Mouse (Mus musculus) liver, embryonic 15.5 days (tissue): Measurements from ENCODE around the gene Bphl. TPM values are rescaled to one million over a fixed set of nuclear protein-coding genes. Genes with fewer than 3 reads are reported as not detected.
A peak's percentile ranks its signal among the peaks of the same experiment; 100 is the strongest.

Experiments used
- ATAC-seq: fragments of 200-750 bp; cut with Nextera tagmentation; 2 replicates; pipeline ENCODE4 v1.8.0; 2017; ENCODE audit warnings: moderate number of reproducible peaks, mild to moderate bottlenecking, moderate library complexity; ENCODE audit not compliant: insufficient read depth
- H3K27ac ChIP-seq: fragments of 300-500 bp; sonication (generic); replicated peaks from 2 replicates; pipeline ENCODE4 v1.5.1; 2015; ENCODE audit warnings: mild to moderate bottlenecking, inconsistent platforms
- H3K27me3 ChIP-seq: fragments of 300-500 bp; sonication (generic); 2 replicates; pipeline ENCODE4 v1.6.1; 2015; ENCODE audit warnings: mild to moderate bottlenecking, inconsistent platforms
- H3K36me3 ChIP-seq: fragments of 300-500 bp; sonication (generic); replicated peaks from 2 replicates; pipeline ENCODE4 v1.6.1; 2015; ENCODE audit warnings: moderate library complexity, mild to moderate bottlenecking, inconsistent platforms
- H3K4me1 ChIP-seq: fragments of 300-500 bp; sonication (generic); replicated peaks from 2 replicates; pipeline ENCODE4 v1.6.1; 2015; ENCODE audit warnings: inconsistent platforms
- H3K4me2 ChIP-seq: fragments of 300-500 bp; sonication (generic); 2 replicates; pipeline ENCODE4 v1.6.1; 2015; ENCODE audit warnings: moderate library complexity, mild to moderate bottlenecking, inconsistent platforms
- H3K4me3 ChIP-seq: fragments of 300-500 bp; sonication (generic); replicated peaks from 2 replicates; pipeline ENCODE4 v1.5.1; 2015; ENCODE audit warnings: mild to moderate bottlenecking, inconsistent platforms
- H3K9ac ChIP-seq: fragments of 300-500 bp; sonication (generic); 2 replicates; pipeline ENCODE4 v1.6.1; 2015; ENCODE audit warnings: moderate library complexity, mild to moderate bottlenecking, inconsistent platforms
- H3K9me3 ChIP-seq: fragments of 300-500 bp; sonication (generic); replicated peaks from 2 replicates; pipeline ENCODE4 v1.6.1; 2016; ENCODE audit warnings: inconsistent platforms
- WGBS: fragments of 180-500 bp; shearing (Covaris S2); methylation state at CpG from one replicate; pipeline ENCODE4 v1.1.7; 2015; ENCODE audit warnings: mixed read lengths; ENCODE audit not compliant: insufficient replicate concordance; 5-methylcytosine and 5-hydroxymethylcytosine counted together
- polyA plus RNA-seq: library from polyadenylated mRNA; unstranded; fragments of >200 nt; fragmentation: Nextera tagmentation; extraction: Ambion mirVana; gene quantifications from 2 replicates; pipeline ENCODE4 v1.2.1, GENCODE M21; 2015

Gene Bphl
- polyA plus RNA-seq, 1 experiment from 2014 or later: 49.2 TPM

DNA sequence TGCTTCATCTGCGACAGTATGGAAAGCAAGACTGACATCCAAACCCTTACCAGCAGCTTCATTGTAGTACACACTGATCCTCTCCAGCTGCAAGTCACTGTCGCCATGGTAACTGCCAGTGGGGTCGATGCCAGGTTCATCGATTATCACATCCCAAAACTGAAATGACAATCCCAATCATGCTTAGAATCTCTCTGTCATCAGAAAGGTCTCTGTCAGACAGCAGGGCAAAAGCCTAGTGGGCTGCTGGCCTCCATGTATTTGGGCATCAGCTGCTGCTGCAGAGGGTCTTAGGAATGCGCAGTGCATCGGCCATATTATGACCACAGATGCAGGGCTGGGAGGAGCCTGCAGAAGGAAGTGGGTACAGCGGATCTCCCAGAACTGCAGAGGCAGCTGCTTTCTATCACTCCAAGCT, 51.5 kb downstream of the Bphl start:
- H3K4me3 ChIP-seq: no peak overlapping the region
- no peaks in the 10 kb centered on the region for H3K27me3 ChIP-seq
- H3K4me1 ChIP-seq: no peaks in the 10 kb centered on the region
- no peak overlapping the region for H3K9ac ChIP-seq
- no peaks in the 10 kb centered on the region for H3K36me3 ChIP-seq
- no peak overlapping the region for H3K27ac ChIP-seq
- no peak for ATAC-seq
- WGBS: 34% methylated on average over 7 of the region's 7 CpGs
- no peaks in the 10 kb centered on the region for H3K9me3 ChIP-seq
- H3K4me2 ChIP-seq: no peak overlapping the region; the same call in 1 of the 2 replicates

DNA sequence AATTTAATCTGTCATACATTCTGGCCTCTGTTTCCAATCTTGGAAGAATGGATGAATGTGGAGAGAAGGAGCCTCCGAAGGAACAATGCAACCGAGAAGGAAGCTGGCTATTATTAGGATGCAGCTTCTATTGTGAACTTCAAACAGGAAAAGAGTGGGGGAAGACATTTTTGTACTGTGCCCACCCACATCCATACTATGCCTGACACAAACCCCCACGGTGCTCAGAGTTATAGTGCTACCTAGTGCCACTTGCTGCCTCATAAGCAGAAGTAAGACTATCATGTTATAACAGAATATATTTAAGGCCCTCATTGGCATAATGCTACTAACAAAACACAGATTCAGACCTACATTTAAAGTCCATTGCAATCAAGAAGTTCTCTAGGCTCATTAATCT, 52.0 kb downstream of the Bphl start:
- Histone ChIP-seq H3K4me1 (no peaks in the 10 kb centered on the region), H3K9ac (no peak overlapping the region), H3K27me3 (no peaks in the 10 kb centered on the region), H3K4me3 (no peak overlapping the region), H3K36me3 (no peaks in the 10 kb centered on the region), H3K27ac (no peak overlapping the region), H3K4me2 (no peak overlapping the region; the same call in 1 of the 2 replicates), H3K9me3 (no peaks in the 10 kb centered on the region)
- no peak for ATAC-seq
- WGBS: 9% methylated on average over 3 of the region's 3 CpGs

DNA sequence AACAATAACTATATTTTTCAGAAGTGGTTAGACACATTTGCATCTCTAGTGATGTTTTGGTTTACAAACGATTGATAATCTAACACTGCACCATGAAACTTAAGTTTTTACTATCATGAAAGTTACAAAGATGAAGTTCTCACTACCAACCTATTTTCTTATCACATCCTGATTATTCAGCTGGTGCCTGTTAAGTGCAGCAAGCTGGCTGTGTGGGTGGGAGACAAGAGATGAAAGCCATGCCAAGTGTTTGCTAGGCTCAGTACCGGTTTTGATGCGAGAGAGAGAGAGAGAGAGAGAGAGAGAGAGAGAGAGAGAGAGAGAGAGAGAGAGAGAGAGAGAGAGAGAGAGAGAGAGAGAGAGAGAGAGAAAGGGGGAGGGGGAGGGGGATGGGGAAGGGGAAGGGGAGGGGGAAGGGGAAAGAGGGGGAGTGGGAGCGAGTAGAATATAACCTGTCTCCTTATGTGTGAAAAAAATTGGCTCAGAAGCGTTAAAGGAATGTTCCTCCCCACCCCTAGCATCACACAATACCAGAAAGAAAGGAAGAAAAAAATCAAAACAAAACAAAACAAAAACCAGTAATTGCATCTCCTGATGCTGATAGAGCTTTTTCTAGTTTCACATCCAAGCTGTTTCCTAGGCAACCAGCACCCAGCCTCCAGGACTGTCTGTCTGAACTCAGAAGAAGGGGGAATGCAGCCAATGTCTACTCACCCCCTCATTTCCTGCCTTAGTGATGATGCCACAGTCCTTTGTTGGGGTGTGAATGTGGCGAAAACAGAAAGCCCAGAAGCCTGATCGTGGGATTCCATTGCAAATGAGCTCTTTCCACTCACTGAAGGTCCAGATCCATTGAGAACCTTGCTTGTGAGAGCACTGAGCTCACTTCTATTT, 58.4 kb downstream of the Bphl start:
- 40% methylated on average over 7 of the region's 7 CpGs for WGBS
- no peak overlapping the region for H3K4me2 ChIP-seq
- no peak overlapping the region for H3K27ac ChIP-seq

DNA sequence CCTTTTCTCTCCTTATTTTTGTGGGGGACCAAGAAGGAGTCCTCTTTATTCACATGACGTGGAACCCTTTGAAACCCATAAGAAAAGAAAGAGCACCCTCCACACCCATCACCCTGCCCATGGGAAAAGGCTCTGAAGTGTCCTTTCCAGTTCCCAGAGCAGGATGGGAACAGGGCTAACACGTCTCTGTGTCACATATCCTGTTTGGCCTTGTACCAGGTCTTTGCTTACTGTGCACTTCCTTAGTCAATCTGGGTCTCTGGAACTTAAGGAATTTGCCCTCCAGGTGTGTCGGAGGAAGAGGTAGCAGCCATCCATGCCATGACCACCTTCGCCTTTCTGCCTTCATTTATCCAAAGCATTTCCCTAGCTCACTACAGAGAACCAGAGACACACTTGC, 59.1 kb downstream of the Bphl start:
- Histone ChIP-seq H3K4me3 (no peak overlapping the region), H3K27ac (no peak overlapping the region), H3K4me1 (peaks cover 14% of the 10 kb centered on the region), H3K27me3 (no peaks in the 10 kb centered on the region), H3K9ac (no peak overlapping the region), H3K36me3 (no peaks in the 10 kb centered on the region), H3K4me2 (no peak overlapping the region), H3K9me3 (no peaks in the 10 kb centered on the region)
- no peak for ATAC-seq
- 54% methylated on average over 4 of the region's 4 CpGs for WGBS

More for the DNA sequence above, 58.4 kb downstream of the Bphl start:
- Histone ChIP-seq H3K27me3 (no peaks in the 10 kb centered on the region), H3K9ac (no peak overlapping the region), H3K36me3 (no peaks in the 10 kb centered on the region), H3K4me3 (no peak overlapping the region), H3K4me1 (peaks cover 9% of the 10 kb centered on the region), H3K9me3 (no peaks in the 10 kb centered on the region)
- ATAC-seq: no peak

DNA sequence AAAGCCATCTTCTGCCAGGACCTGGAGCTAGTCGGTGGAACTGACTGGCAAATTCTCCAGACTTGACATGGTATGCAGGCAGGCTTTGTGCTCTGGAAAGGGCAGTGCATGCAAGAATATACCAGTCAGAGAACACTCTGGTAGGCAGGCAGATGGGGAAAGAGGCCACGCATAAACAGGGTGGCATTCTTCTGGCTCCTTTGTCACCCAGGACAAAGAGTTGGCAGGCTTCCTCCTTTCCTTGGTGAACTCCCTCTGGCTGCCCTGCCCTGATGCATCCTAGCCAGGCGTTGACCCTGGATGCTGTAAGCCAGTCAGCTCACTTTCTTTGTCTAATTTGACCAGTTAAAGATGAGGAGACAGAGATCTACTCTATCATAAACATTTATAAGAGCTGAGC, 59.7 kb downstream of the Bphl start:
- Histone ChIP-seq H3K4me1 (peaks cover 21% of the 10 kb centered on the region), H3K9me3 (no peaks in the 10 kb centered on the region), H3K27ac (no peak overlapping the region), H3K27me3 (no peaks in the 10 kb centered on the region), H3K4me3 (no peak overlapping the region), H3K36me3 (no peaks in the 10 kb centered on the region), H3K4me2 (no peak overlapping the region), H3K9ac (no peak overlapping the region)
- ATAC-seq: no peak
- 69% methylated on average over 3 of the region's 3 CpGs for WGBS

DNA sequence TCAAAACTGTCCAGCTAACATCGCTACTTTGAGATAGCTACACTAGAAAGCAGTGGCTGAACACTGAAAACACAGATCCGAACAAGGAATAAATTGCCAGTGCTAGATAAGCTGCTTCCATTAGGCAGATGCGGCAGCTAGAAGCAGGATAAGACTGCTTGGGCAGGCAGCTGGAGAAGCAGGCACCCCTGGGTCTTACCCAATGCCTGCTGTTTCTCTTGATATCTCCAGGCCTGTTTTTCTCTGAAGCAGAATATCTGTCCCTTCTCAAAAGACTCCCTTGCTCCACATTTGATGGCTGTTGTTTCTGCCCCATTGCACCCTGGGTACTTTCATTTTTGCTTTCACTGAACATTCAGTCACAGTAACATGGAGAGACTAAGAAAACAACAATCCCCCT, 63.3 kb downstream of the Bphl start:
- Histone ChIP-seq H3K27ac (peak overlapping the region; percentile 80), H3K36me3 (no peaks in the 10 kb centered on the region), H3K4me2 (peak overlapping the region; percentile 52), H3K9me3 (no peaks in the 10 kb centered on the region), H3K27me3 (no peaks in the 10 kb centered on the region), H3K9ac (peak overlapping the region; percentile 39; the same call in 1 of the 2 replicates), H3K4me1 (peaks cover 22% of the 10 kb centered on the region), H3K4me3 (peak overlapping the region; percentile 19; the same call in 1 of the 2 replicates)
- peak; percentile 88 for ATAC-seq
- WGBS: 9% methylated on average over 3 of the region's 3 CpGs

DNA sequence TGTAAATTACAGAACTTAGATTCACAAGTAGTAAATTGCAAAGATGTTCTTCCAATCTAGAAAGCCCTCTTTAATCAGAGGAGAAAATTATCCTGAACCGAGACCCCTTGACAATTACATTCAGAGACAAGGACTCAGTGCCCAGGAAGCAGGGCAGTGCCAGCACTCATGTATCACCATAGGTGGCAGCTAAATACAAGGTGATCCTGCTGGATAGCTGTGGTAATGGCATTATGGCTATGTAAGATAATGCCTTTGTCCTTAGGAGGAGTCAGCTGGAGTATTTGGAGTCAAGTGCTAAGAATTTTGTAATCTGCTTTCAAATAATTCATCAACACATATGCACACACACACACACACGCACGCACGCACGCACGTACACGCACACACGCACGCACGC, 63.9 kb downstream of the Bphl start:
- Histone ChIP-seq H3K9ac (no peak overlapping the region), H3K4me2 (peak overlapping the region; percentile 52), H3K4me1 (peaks cover 22% of the 10 kb centered on the region), H3K9me3 (no peaks in the 10 kb centered on the region), H3K4me3 (peak overlapping the region; percentile 19; the same call in 1 of the 2 replicates), H3K36me3 (no peaks in the 10 kb centered on the region), H3K27me3 (no peaks in the 10 kb centered on the region), H3K27ac (peak overlapping the region; percentile 80)
- 83% methylated on average over 10 of the region's 10 CpGs for WGBS
- peak; percentile 74 for ATAC-seq

DNA sequence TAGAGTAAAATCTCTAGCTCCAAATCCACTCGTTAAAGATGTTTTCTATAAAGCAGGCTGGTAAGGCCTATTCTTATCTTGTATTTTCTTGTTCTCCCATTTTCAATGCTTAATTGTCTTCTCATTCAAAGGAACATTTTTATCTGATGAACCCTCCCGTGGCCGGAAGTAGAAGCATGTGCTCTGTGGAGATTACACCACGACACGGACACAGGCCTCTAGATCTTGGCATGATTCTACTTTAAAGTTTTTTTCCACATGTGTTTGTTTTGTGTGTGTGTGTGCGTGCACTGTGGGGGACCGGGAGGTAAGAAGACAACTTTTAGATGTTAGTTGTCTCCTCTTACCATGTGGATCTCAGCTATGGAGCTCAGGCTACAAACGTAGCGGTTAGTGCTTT, 64.5 kb downstream of the Bphl start:
- 34% methylated on average over 9 of the region's 9 CpGs for WGBS

DNA sequence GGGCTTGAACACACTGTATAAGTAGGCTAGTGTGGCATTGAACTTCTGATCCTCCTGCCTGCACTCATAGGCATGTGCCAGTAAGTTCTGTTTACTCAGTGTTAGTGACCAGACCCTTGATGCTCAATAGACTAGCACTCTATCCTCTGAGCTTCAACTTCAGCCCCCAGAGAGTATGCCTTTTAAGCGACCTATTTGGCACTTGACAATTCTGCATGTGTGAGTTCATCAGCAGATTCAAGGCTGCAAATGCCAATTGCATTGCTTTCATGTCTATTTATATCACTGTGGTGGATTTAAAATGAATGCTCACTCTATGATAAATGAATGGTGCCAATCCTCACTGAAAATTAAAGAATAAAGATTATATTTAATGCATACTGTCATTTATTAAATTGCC, 68.0 kb downstream of the Bphl start:
- Histone ChIP-seq H3K27ac (no peak overlapping the region), H3K4me1 (peaks cover 17% of the 10 kb centered on the region), H3K36me3 (no peaks in the 10 kb centered on the region), H3K9me3 (no peaks in the 10 kb centered on the region), H3K27me3 (no peaks in the 10 kb centered on the region), H3K4me2 (no peak overlapping the region), H3K9ac (no peak overlapping the region), H3K4me3 (no peak overlapping the region)
- no peak for ATAC-seq
- WGBS: 54% methylated on average over 1 of the region's 1 CpGs

More for the DNA sequence above, 64.5 kb downstream of the Bphl start:
- Histone ChIP-seq H3K27me3 (no peaks in the 10 kb centered on the region), H3K4me1 (peaks cover 22% of the 10 kb centered on the region), H3K4me3 (no peak overlapping the region), H3K36me3 (no peaks in the 10 kb centered on the region), H3K9ac (no peak overlapping the region), H3K4me2 (peak overlapping the region; percentile 52; the same call in 1 of the 2 replicates), H3K27ac (peak overlapping the region; percentile 80; the same call in 1 of the 2 replicates), H3K9me3 (no peaks in the 10 kb centered on the region)
- ATAC-seq: no peak

DNA sequence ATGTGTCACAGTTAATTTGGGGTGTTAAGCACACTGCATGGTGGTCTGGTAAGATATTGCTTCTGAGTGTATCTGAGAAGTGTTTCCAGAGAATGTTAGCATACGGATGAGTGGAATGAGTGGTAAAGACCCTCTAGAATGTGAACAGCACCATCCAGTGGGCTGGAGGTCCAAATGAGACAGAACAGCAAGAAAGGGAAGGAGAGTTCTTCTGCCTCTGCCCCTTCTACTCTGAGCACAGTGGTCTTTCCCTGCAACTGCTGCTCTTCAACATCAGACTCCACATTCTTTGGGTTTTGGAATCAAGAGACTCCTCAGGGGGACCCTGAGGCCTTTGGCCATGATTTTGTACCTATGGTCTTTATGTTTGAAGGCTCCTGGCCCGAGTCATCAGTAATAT, 68.9 kb downstream of the Bphl start:
- H3K4me2 ChIP-seq: no peak overlapping the region
- no peak overlapping the region for H3K4me3 ChIP-seq
- no peak overlapping the region for H3K9ac ChIP-seq
- H3K9me3 ChIP-seq: no peaks in the 10 kb centered on the region
- ATAC-seq: no peak
- H3K36me3 ChIP-seq: no peaks in the 10 kb centered on the region
- H3K4me1 ChIP-seq: peaks cover 10% of the 10 kb centered on the region
- WGBS: 57% methylated on average over 2 of the region's 2 CpGs
- H3K27me3 ChIP-seq: no peaks in the 10 kb centered on the region
- no peak overlapping the region for H3K27ac ChIP-seq

DNA sequence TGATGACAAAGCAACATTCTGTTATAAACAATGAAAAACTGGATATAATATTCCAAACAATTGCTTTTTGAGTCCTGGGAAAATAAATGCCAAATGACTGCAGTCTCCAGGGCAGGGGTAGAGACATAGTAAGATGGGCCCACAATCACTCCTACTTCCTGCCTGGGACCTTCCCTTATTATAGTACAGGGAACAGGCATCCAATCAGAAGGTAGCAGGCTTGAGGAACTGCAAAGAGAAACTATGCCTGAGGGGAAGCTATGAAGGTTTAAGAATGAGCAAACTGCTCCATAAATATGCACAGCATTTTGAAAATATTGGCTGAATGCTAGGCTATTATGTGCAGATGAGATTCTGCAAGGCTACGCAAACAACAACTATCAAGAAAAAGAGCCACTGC, 69.6 kb downstream of the Bphl start:
- WGBS: 91% methylated on average over 1 of the region's 1 CpGs
- Histone ChIP-seq H3K27me3 (no peaks in the 10 kb centered on the region), H3K9me3 (no peaks in the 10 kb centered on the region), H3K27ac (no peak overlapping the region), H3K4me1 (peaks cover 2% of the 10 kb centered on the region), H3K4me3 (no peak overlapping the region), H3K9ac (no peak overlapping the region), H3K4me2 (no peak overlapping the region), H3K36me3 (no peaks in the 10 kb centered on the region)
- no peak for ATAC-seq
